Mouse (Mus musculus): ENCODE data around the gene Cd300lg. TPM values are rescaled to one million over a fixed set of nuclear protein-coding genes. Genes with fewer than 3 reads are reported as not detected.

Cd300lg gene
- polyA plus RNA-seq, 1 experiment = not detected

DNA sequence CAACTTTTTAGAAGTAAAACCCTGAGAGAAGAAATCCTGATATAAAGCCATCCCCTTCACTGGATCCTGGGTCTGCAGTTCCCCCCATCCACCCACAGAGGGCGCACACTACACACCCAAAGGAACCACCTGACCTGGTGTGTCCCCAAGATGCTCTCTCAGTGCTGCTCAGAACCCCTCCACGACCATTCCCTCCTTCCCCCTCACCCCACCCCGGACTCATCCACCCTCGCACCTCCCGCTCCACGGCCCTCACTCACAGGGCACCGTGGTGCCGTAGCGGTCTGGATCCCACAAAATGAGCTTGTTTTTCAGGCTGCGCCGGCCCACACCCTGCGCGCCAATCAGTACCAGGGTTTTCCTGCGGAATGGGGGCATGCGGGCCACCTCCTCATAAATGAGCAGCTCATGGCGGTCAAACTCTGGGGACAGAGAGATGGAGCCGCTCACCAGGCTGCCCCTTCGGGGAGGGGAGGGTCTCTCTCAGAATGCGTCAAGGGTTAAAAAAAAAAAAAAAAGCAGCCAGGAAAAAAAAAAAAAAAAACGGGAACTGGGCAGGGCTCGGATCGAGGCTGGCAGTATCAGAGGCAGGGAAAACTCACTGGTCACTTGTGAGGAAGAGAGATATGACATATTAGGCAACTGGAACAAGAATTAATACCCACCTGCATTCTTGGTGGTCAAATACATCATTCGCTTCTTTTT lies 20.1 kb downstream of the Cd300lg start:
- no peak for TF ChIP-seq GATA1 (IDR thresholded peaks at IDR 0.05; ENCODE audit: low read length)

DNA sequence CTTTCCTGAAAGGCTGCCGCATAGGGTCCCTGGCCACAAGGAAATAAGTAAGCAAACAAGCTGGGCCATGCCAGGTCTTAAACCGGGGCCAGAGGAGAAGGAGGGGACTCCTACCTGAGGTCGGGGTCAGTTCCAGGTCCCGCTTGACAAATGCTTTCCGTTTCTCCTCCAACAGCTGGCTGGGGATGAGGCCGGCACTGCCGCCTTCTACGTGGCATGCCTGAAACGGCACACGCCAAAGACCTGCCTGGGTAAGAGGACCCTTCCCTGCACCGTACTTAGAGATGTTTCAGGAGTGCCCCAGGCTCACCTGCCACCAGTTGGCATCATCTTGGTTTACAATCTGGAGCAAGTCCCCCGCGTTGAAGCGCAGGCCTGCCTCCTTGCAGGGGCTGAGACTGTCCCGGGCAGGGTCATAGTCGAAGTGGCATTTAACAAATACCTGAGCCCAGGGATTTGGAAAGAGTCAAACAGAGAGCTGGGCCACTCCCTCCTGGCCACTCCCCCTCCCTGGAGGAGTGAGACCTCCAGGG lies 20.7 kb downstream of the Cd300lg start:
- TF ChIP-seq GATA1 (IDR thresholded peaks at IDR 0.05; ENCODE audit: low read length) = no peak

DNA sequence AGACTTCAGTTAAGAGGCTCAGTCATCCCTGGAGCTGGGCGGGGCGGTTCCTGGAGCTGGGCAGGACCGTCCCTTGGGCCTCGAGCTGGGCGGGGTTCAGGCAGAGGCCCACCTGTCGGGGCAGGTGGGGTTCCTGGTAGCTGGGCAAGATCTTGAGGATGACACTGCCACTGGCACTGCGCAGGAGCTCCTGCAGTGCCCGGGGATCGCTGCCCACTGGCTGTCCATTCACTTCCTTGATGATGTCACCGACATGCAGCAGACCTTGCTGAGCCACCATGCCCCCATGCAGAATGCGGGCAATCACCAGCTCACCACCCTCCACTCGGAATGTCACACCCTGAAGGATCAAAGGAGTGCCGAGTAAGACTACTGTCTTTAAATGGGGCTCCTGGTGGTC lies 21.8 kb downstream of the Cd300lg start:
- TF ChIP-seq GATA1 (IDR thresholded peaks at IDR 0.05; ENCODE audit: low read length) = no peak

DNA sequence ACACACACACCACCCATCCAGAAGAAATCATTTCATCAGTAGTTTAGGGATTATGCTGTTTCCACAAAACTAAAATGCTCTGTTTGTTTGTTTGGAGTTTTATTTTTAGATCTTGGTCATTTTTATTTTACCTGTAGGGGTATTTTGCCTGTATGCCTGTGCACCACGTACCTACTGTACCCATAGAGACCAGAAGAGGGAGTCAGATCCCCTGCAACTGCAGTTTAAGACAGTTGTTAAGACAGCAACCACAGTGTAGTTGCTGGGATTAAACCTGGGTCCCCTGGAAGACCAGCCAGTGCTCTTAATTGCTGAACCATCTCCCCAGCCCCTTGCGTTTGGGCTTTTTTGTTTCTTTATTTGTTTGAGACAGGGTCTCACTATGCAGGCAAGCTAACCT lies 27.7 kb downstream of the Cd300lg start:
- no peak for TF ChIP-seq GATA1 (IDR thresholded peaks at IDR 0.05; ENCODE audit: low read length)

DNA sequence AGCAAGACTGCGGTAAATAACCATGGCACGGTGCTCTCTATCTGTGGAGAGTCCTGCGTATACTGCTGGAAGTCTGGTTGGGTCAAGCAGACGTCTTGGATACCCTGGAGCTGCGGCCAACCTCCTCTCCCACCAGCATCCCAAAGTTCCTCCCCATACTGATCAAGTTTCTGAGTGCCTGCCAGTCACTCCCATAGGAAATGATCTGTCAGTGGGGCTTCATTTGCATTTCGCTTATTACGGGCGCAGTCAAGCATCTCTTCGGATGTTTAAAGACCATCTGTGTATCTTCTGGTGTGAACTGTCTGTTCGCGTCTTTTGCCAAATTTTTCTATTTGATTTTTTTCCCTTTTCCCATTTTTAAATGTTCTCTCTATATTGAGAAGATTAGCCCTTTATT lies 28.3 kb downstream of the Cd300lg start:
- TF ChIP-seq GATA1 (IDR thresholded peaks at IDR 0.05; ENCODE audit: low read length) = no peak

DNA sequence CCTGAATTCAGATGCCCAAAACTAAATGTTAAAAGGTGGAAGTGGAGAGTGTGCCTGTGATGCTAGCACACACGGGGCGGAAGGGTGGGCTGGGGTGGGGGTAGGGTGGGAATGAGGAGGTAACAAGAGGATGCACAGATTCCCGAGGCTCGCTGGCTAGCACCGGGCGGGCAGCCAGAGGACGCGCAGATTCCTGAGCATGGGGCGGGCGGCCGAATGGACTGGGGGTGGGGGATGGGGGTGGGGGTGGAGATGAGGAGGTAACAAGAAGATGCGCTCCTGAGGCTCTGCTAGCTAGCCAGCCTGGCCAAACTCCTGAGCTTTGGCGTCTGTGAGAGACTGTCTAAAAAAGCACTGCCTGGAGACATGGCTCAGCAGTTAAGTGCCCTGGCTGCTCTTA lies 29.1 kb downstream of the Cd300lg start:
- no peak for TF ChIP-seq GATA1 (IDR thresholded peaks at IDR 0.05; ENCODE audit: low read length)

DNA sequence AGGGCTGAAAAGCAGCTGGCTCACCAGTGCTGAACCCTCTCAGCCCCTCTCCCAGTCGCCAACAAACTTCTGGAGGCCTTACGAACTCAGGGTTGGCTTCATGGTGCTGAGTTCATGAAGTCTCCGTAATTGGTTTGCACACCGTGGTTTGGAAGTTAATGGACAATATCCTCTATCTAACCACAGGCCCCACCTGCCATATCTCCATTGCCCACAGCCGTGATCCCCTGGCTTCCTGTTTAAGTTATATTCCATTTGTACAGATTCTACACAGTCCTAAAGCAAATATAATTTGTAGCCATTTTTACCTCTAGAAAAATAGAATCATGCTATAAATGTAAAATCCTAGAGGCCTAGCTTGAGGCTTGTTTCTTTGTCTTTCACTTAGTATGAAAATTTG lies 31.4 kb downstream of the Cd300lg start:
- no peak for TF ChIP-seq GATA1 (IDR thresholded peaks at IDR 0.05; ENCODE audit: low read length)

DNA sequence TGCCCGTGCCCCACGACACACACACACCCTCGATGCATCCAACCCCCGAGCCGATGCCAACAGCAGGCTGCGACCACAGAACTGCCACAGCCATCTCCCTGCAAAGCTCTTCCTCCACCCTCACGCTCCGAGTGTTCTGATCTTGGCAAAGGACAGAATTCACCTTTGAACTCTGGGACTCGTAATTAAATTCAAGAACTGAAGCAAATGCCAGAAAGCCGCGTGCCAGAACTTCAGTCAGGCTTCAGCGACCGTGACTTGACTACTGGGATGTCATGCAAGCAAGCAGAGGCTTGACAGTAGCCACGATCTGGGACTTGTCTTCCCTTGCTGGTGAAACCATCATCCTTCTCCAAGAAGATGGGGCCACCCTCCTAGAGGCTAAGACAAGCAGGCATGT lies 32.4 kb downstream of the Cd300lg start:
- no peak for TF ChIP-seq GATA1 (IDR thresholded peaks at IDR 0.05; ENCODE audit: low read length)

DNA sequence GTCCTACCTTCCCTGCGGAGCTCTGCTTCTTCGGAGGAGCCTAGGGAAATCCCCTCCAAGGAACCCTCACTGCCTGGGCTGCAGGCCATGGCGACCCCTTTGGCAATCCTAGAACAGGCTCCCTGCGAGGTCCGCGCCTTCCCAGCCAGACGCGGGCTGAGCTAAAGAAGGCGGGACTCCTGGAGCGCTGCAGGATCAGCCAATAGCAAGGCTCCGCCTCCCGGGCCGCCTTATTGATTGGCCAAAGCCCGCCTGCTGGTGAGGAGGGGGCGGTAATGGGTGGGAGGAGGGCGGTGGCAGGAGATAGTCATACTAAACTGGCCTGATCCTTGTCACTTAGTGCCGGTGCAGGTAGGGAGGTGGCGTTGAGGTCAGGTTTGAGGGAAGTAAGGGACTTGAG lies 41.0 kb downstream of the Cd300lg start:
- TF ChIP-seq GATA1 (IDR thresholded peaks at IDR 0.05; ENCODE audit: low read length) = no peak

DNA sequence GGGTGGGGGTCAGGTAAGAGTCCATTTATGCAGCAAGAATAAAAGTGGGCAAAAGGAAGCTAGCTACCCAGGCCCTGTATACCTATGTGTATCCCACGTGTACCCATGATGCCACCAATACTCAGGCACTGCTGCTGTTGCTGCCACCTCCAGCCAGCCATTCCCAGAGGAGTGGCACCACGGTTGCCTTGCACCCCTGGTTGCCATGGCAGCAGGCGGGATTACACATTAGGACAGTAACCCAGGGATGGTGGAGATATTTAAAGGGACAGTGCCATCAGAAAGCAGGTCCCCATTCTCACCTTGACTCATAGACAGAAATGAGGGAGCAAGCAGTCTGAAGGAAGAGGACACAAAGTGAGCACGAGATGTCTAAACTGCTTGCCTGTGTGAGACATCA lies 41.9 kb downstream of the Cd300lg start:
- TF ChIP-seq GATA1 (IDR thresholded peaks at IDR 0.05; ENCODE audit: low read length) = no peak

DNA sequence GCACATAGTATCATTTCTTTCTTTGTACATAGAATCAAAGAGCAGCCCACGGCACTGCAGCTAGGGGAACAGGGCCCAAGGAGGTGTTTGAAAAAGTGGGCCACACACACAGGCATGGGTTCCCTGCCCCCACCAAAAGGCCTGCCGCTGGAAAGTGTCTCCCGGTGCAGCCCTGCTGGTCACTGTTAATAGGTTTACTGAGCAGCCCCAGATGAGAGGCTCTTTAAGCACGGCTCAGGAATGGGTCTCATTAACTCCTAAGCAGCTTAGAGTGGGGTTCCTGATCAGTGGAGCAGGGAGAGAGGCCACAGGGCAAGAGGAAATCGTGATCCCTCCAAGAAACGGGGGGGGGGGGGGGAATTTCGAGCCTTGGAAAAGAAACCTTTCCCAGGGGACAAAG lies 42.9 kb downstream of the Cd300lg start:
- TF ChIP-seq GATA1 (IDR thresholded peaks at IDR 0.05; ENCODE audit: low read length) = no peak

DNA sequence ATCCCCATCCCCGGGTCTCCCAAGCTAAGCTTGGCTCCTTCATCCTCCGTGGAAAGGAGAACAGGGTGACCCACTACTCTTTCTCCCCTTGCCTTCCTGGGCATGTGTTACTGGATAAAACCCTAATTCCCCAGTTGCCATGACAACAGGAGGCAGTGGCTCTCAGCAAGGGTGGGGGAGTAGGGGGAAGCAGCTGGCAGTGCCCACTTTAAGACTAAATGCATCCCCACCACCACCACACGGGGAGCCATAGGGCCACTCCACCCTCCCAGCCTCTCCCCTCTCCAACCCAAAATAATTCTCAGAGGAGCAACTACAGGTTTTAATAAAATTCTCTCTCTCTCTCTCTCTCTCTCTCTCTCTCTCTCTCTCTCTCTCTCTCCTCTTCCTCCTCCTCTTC lies 45.0 kb downstream of the Cd300lg start:
- TF ChIP-seq GATA1 (IDR thresholded peaks at IDR 0.05; ENCODE audit: low read length) = no peak

DNA sequence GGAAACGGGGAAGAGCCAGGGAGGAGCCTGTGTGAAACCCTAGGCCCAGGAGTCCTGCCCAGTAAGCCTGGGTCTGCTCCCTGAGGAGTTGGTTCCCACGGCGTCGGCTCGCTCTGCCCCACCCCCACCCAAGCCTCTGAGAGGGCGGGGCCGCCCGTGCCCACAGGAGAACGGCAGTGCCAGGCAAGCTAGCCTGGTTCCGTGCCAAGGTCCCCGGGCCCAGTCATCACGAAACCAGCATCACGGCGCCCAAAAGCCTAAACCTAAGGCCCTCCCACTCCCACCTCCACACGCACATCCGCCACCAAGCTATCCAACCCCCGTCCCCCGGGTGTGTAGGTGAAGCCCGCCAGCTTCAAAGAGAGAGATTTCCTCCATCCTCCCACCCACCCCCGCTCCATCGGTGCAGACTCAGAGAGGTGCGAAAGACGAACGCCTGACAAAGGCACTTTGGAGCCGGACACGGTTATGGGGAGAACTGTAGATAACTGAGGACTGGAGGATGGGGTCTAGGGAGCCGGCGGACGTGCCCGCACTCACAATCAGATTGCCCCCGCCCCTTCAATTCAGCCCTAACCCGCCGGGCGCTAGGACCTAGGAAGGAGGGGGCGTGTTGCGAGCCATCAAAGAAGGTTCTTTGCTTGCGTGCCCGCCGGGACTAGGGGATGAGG lies 45.9 kb downstream of the Cd300lg start:
- no peak for TF ChIP-seq GATA1 (IDR thresholded peaks at IDR 0.05; ENCODE audit: low read length)

DNA sequence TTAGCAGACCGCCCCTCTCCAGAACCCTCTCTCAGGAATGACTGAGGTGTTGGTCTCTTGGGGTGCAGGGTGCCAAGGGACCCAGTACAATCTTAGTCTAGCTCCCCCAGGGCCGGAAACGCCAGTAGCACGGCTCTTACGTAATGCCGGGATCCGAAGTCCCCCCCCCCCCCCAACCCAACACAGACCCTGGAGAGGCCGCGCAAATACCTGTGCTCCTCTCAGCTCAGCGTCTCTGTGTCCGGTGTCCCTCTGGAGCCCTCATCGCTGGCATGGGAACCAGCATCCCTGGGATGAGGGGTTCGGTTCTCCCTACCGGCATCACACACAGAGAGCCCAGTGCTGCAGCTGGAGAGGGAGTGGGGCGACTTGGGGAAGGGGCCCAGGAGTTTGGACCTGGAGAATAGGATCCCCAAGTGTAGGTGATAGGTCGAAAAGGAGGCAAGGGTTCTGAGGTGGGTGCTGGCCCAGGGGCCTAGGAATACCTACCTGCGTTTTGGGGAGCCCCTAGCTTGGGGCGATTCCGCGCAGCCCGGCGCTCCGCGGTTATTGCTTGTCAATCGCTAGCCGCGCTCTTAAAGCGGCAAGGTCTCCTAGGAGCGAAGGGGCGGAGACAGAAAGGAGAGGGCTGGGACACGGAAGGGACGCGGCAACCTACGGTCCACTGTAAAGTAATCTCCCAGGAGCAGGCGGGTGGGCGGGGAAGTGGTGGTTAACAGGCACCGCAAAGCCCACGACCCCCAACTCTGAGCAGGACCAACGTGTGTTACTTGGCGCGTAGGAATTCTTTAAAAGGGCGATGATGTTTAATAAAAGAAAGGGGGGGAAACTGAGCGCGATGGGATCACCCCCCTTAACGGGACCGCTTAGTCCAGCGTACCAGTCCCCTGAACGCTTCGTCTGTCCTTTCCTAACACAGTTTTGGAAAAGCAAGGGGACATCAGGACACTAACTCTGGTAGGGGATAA lies 46.9 kb downstream of the Cd300lg start, which contains the start of gene Mpp2:
Gene Mpp2, minus strand, starts transcription at position 585 of the 968 bp plus-strand sequence.
- TF ChIP-seq GATA1 (IDR thresholded peaks at IDR 0.05; ENCODE audit: low read length) = no peak

DNA sequence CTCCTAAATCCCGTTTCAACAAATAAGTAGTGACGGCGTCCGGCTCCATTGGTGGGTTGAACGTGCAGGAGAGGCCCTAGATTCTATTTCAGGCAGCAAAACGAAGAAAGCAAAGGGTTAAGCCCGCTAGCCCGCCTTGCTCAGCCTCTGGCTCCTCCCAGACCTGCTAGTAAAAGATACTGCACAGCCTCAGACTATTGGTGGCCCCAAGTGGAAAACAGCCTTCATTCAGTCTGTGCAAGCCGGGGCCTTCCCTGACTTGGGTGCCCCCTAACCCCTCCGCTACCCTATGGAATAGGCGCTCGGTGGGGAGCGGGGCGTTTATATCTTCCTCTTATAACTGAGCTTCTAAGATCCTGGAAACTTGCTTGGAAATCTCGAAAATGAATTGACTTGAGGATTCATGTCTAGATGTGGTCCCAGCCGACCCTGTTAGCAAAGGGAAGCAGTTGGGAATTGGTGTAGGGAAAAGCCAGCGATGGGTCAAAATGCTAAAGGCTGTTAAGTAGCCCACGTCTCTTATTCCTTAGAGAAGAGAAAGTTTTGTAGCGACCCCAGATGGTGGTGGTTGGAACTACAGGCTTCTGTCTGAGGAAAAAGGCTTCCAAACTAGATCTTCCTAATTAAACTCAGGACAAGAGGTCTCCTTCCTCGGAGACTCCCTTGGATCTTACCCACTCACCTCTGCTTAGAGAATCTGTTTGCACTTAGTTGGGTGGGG lies 47.9 kb downstream of the Cd300lg start:
- TF ChIP-seq GATA1 (IDR thresholded peaks at IDR 0.05; ENCODE audit: low read length) = no peak
